Comparison of ENCODE assay signal across 28 mouse cellular contexts in genomic region chr15:94634524-94634923, GRCm38 (mm10). TPM values are rescaled to one million over a fixed set of nuclear protein-coding genes. Genes with fewer than 3 reads are reported as not detected.
DNase-seq lines count a peak whose midpoint lies in the region; ATAC-seq and TF ChIP-seq lines count a peak whose summit lies in the region.
"Had no signal": no experiment of that assay in that cellular context is flagged by ENCODE, and none has a peak within 500 bp of the region (broad histone marks: within the 10 kb centered on the region; RNA-seq: fewer than 3 reads in every experiment).

No protein-coding gene starts in this region.

- no peak overlapping the region for H3K4me2 ChIP-seq in midbrain, embryonic 11.5 days
- H3K4me2 ChIP-seq in midbrain, embryonic 13.5 days (replicated peaks): no peak overlapping the region
- peak overlapping the region; percentile 27 for H3K4me2 ChIP-seq in myocyte (ENCODE audit: low read depth)
- H3K4me2 ChIP-seq: embryonic facial prominence, embryonic 13.5 days; forebrain, embryonic 12.5 days; forebrain, embryonic 15.5 days; heart, embryonic 12.5 days; heart, embryonic 15.5 days; hindbrain, embryonic 13.5 days; intestine, embryonic 15.5 days had no signal

- H3K9ac ChIP-seq in midbrain, embryonic 11.5 days (ENCODE audit: low read length): no peak overlapping the region
- no peak overlapping the region for H3K9ac ChIP-seq in midbrain, embryonic 13.5 days (replicated peaks)
- H3K9ac ChIP-seq: embryonic facial prominence, embryonic 13.5 days; forebrain, embryonic 12.5 days; forebrain, embryonic 15.5 days; heart, embryonic 12.5 days; heart, embryonic 15.5 days; hindbrain, embryonic 13.5 days; intestine, embryonic 15.5 days had no signal

- DNase-seq in gastrocnemius, adult 2 months: peak; percentile 29
- no peak for DNase-seq in gastrocnemius, postnatal 14 days
- DNase-seq in midbrain, embryonic 11.5 days (ENCODE audit: low spot score, missing footprints): peak; percentile 67
- DNase-seq in thymus, postnatal 36 days: no peak
- DNase-seq: adrenal gland, adult 2 months; adrenal gland, postnatal 14 days; cerebellum, adult 11 months; cerebellum, adult 2 months; cerebellum, adult 9-11 months; cerebellum, postnatal 25 days; gastrocnemius, postnatal 25 days; heart, postnatal 10 days; heart, postnatal 36 days had no signal

- TF ChIP-seq POLR2A in myocyte (IDR thresholded peaks at IDR 0.05; ENCODE audit: insufficient read length, low read depth): no peak

- H3K27ac ChIP-seq in gastrocnemius, adult 2 months: peak overlapping the region; percentile 67
- H3K27ac ChIP-seq in midbrain, embryonic 11.5 days (ENCODE audit: low read depth, low read length): no peak overlapping the region
- no peak overlapping the region for H3K27ac ChIP-seq in midbrain, embryonic 13.5 days
- H3K27ac ChIP-seq: embryonic facial prominence, embryonic 13.5 days; forebrain, embryonic 12.5 days; forebrain, embryonic 15.5 days; heart, embryonic 15.5 days; hindbrain, embryonic 10.5 days; hindbrain, embryonic 13.5 days; intestine, embryonic 15.5 days had no signal

- no peaks in the 10 kb centered on the region for H3K9me3 ChIP-seq in midbrain, embryonic 11.5 days (ENCODE audit: control insufficient read depth, low read length)
- no peaks in the 10 kb centered on the region for H3K9me3 ChIP-seq in midbrain, embryonic 13.5 days
- H3K9me3 ChIP-seq: embryonic facial prominence, embryonic 13.5 days; forebrain, embryonic 12.5 days; forebrain, embryonic 15.5 days; heart, embryonic 12.5 days; heart, embryonic 15.5 days; hindbrain, embryonic 10.5 days; hindbrain, embryonic 13.5 days; intestine, embryonic 15.5 days had no signal

- H3K4me3 ChIP-seq in gastrocnemius, adult 2 months: no peak overlapping the region
- H3K4me3 ChIP-seq in midbrain, embryonic 11.5 days (ENCODE audit: low read depth, low read length): no peak overlapping the region
- H3K4me3 ChIP-seq in midbrain, embryonic 13.5 days (replicated peaks): no peak overlapping the region
- no peak overlapping the region for H3K4me3 ChIP-seq in myocyte
- H3K4me3 ChIP-seq: embryonic facial prominence, embryonic 13.5 days; forebrain, embryonic 12.5 days; forebrain, embryonic 15.5 days; heart, embryonic 12.5 days; heart, embryonic 15.5 days; hindbrain, embryonic 10.5 days; hindbrain, embryonic 13.5 days; intestine, embryonic 15.5 days had no signal

- intact Hi-C loops in gastrocnemius, adult 2 months (cut with DNase I): no loop called here
- intact Hi-C loops in gastrocnemius, postnatal 14 days (cut with DNase I; ENCODE audit: low total_unique reads): no loop called here

- H3K36me3 ChIP-seq in midbrain, embryonic 11.5 days (ENCODE audit: control insufficient read depth, insufficient read depth, low read length): no peaks in the 10 kb centered on the region
- no peaks in the 10 kb centered on the region for H3K36me3 ChIP-seq in midbrain, embryonic 13.5 days
- no peaks in the 10 kb centered on the region for H3K36me3 ChIP-seq in myocyte (ENCODE audit: control insufficient read depth, insufficient read depth)
- H3K36me3 ChIP-seq: embryonic facial prominence, embryonic 13.5 days; forebrain, embryonic 12.5 days; forebrain, embryonic 15.5 days; heart, embryonic 12.5 days; heart, embryonic 15.5 days; hindbrain, embryonic 10.5 days; hindbrain, embryonic 13.5 days; intestine, embryonic 15.5 days had no signal

- no peaks in the 10 kb centered on the region for H3K4me1 ChIP-seq in midbrain, embryonic 11.5 days (ENCODE audit: control insufficient read depth, insufficient read depth, low read length)
- H3K4me1 ChIP-seq in midbrain, embryonic 13.5 days (replicated peaks): no peaks in the 10 kb centered on the region
- H3K4me1 ChIP-seq: forebrain, embryonic 12.5 days; heart, embryonic 15.5 days; hindbrain, embryonic 10.5 days; hindbrain, embryonic 13.5 days; intestine, embryonic 15.5 days had no signal

- no peak for ATAC-seq in midbrain, embryonic 11.5 days (ENCODE audit: low FRiP score)
- no peak for ATAC-seq in midbrain, embryonic 13.5 days
- ATAC-seq: CD4-positive, CD25-positive, alpha-beta regulatory T cell, adult 4 months; forebrain, embryonic 15.5 days; hindbrain, embryonic 16.5 days; intestine, embryonic 15.5 days had no signal

- no peaks in the 10 kb centered on the region for H3K27me3 ChIP-seq in midbrain, embryonic 11.5 days (ENCODE audit: control insufficient read depth, insufficient read depth, low read length)
- peaks cover 16% of the 10 kb centered on the region for H3K27me3 ChIP-seq in midbrain, embryonic 13.5 days
- no peaks in the 10 kb centered on the region for H3K27me3 ChIP-seq in myocyte (ENCODE audit: control insufficient read depth, insufficient read depth, insufficient read length)
- H3K27me3 ChIP-seq: intestine, embryonic 15.5 days had no signal

- H3K79me2 ChIP-seq in myocyte (ENCODE audit: control insufficient read depth, insufficient read depth): no peaks in the 10 kb centered on the region

- no peak for TF ChIP-seq CTCF in gastrocnemius, adult 2 months (IDR thresholded peaks at IDR 0.05)

- whole genome bisulfite sequencing in midbrain, embryonic 11.5 days: 82% methylated on average over 11 of the region's 11 CpGs
- 84% methylated on average over 11 of the region's 11 CpGs for WGBS in midbrain, embryonic 13.5 days

- H3ac ChIP-seq in myocyte (ENCODE audit: control insufficient read depth, insufficient read length): no peak overlapping the region

TF ChIP-seq in myocyte, 11 proteins besides CTCF, POLR2A, EP300 and RAD21:
- TF ChIP-seq REST (IDR thresholded peaks at IDR 0.05; ENCODE audit: insufficient read depth, insufficient read length): no peak
- TF ChIP-seq MAX (IDR thresholded peaks at IDR 0.05; ENCODE audit: low read depth): no peak
- no peak for TF ChIP-seq TCF12 (IDR thresholded peaks at IDR 0.05; ENCODE audit: insufficient read depth, poor library complexity, severe bottlenecking)
- no peak for TF ChIP-seq TCF3 (IDR thresholded peaks at IDR 0.05; ENCODE audit: insufficient read length, low read depth)
- peak in 1 of 3 experiments; percentile 36 for TF ChIP-seq MYOG (IDR thresholded peaks at IDR 0.05; ENCODE audit: control insufficient read depth in 1 of 3, insufficient read depth in 1 of 3, insufficient read length in 2 of 3, low read depth in 2 of 3)
- TF ChIP-seq E2F4 (IDR thresholded peaks at IDR 0.05; ENCODE audit: insufficient read depth): no peak
- no peak for TF ChIP-seq POLR2AphosphoS2 (IDR thresholded peaks at IDR 0.05; ENCODE audit: insufficient read length, low read depth)
- no peak for TF ChIP-seq CEBPB (IDR thresholded peaks at IDR 0.05; ENCODE audit: insufficient read depth, poor library complexity, severe bottlenecking)
- TF ChIP-seq MYOD1 (IDR thresholded peaks at IDR 0.05; ENCODE audit: control insufficient read depth in 1 of 3, insufficient read length in 2 of 3, low read depth in 2 of 3): peak in 2 of 3 experiments; percentile 20 to 49
- TF ChIP-seq SRF (IDR thresholded peaks at IDR 0.05; ENCODE audit: control insufficient read depth, insufficient read length, low read depth): no peak

RNA-seq across cellular contexts. Expression of gene Tmem117, which starts 5.5 kb away (rescaled TPM):
- total RNA-seq in gastrocnemius, adult 2 months (2021): 10 to 100 TPM; 16.9 to 19.2 TPM
- 10 to 100 TPM; 26.8 to 30.0 TPM for total RNA-seq in gastrocnemius, postnatal 14 days (2021)
- 1.5 and 1.7 TPM in 2 replicates for polyA plus RNA-seq in midbrain, embryonic 11.5 days (2014; fragmentation: Nextera tagmentation; extraction: Ambion mirVana)
- polyA plus RNA-seq in midbrain, embryonic 13.5 days (2015; fragmentation: Nextera tagmentation; extraction: Ambion mirVana): 3.3 and 3.8 TPM in 2 replicates
- polyA plus RNA-seq in myocyte (2012; fragmentation: generic; extraction: Trizol): 0.37 TPM
- total RNA-seq: common myeloid progenitor, adult 5-6 weeks; granulocyte monocyte progenitor cell, adult 5-6 weeks; MEL had no signal
- polyA plus RNA-seq: CD4-positive, CD25-positive, alpha-beta regulatory T cell, adult 4 months had no signal

RNA-seq across cellular contexts. Expression of gene Twf1, which starts 44.8 kb away (rescaled TPM):
- 10 to 100 TPM in 1 of 2 experiments, 1 to 10 TPM in 1; 9.5 to 10.0 TPM for total RNA-seq in gastrocnemius, adult 2 months (2021)
- total RNA-seq in gastrocnemius, postnatal 14 days (2021): 10 to 100 TPM; 15.9 to 17.0 TPM
- polyA plus RNA-seq in midbrain, embryonic 11.5 days (2014; fragmentation: Nextera tagmentation; extraction: Ambion mirVana): 112 and 120 TPM in 2 replicates
- polyA plus RNA-seq in midbrain, embryonic 13.5 days (2015; fragmentation: Nextera tagmentation; extraction: Ambion mirVana): 97.1 and 103 TPM in 2 replicates
- 28.6 TPM for polyA plus RNA-seq in myocyte (2012; fragmentation: generic; extraction: Trizol)

Comparison
In these comparisons a context has a peak if more than half of its experiments do, and no peak if none do; other contexts are left out.
1. DNase-seq: peak in gastrocnemius, adult 2 months (single experiment) and midbrain, embryonic 11.5 days (single experiment); none in gastrocnemius, postnatal 14 days (single experiment) and thymus, postnatal 36 days (0 of 2).